In the genomic region with DNA sequence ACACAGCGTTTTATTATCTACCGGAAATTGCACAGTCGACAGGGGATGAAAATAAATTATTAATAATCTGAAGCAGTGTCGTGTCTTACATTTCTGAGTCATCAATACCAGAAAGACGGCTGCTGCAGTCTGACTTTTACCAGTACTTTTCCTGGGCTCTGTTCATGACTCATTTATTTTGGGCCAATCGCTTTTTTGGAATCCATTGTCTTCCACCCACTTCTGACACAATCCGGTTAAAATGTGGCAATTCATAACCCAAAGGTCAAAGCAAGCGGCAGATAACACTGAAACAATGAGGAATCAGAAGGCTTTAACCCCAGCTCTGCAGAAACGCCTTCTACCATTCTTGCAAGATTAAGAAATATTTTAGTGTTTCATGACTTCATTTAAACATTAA, we compare ENCODE assay signal across 18 mouse cellular contexts. TPM values are rescaled to one million over a fixed set of nuclear protein-coding genes. Genes with fewer than 3 reads are reported as not detected.
DNase-seq lines count a peak whose midpoint lies in the region; ATAC-seq and TF ChIP-seq lines count a peak whose summit lies in the region.
"Had no signal": no experiment of that assay in that cellular context is flagged by ENCODE, and none has a peak within 500 bp of the region (broad histone marks: within the 10 kb centered on the region; RNA-seq: fewer than 3 reads in every experiment).

No protein-coding gene starts in this region.

- peak; percentile 7 for DNase-seq in gastrocnemius, adult 18-20 months (ENCODE audit: low spot score)
- DNase-seq in gastrocnemius, postnatal 25 days, result no peak
- peak; percentile 24 for DNase-seq in lung, postnatal 0 days (ENCODE audit: low spot score)
- DNase-seq in lung, postnatal 4 days, result no peak
- DNase-seq in adipocyte (ENCODE audit: low spot score), result peak; percentile 91
- no peak for DNase-seq in thymus, postnatal 10 days (ENCODE audit: low spot score in 2 of 2)
- DNase-seq: B cell, adult 2 months; cerebellum, adult 9-11 months; kidney, adult 9 months; kidney, postnatal 4 days; lung, adult 2 months had no signal

- no peak overlapping the region for H3K27ac ChIP-seq in lung, postnatal 0 days (ENCODE audit: low read length)
- no peak overlapping the region for H3K27ac ChIP-seq in forebrain, embryonic 15.5 days (replicated peaks)
- H3K27ac ChIP-seq: embryonic facial prominence, embryonic 13.5 days; forebrain, embryonic 10.5 days; hindbrain, embryonic 10.5 days; limb, embryonic 15.5 days; midbrain, embryonic 12.5 days had no signal

- H3K4me3 ChIP-seq in lung, postnatal 0 days (ENCODE audit: low read depth, low read length), result no peak overlapping the region
- no peak overlapping the region for H3K4me3 ChIP-seq in myocyte
- no peak overlapping the region for H3K4me3 ChIP-seq in forebrain, embryonic 15.5 days
- H3K4me3 ChIP-seq: embryonic facial prominence, embryonic 13.5 days; forebrain, embryonic 10.5 days; hindbrain, embryonic 10.5 days; limb, embryonic 15.5 days; midbrain, embryonic 12.5 days had no signal

- H3K27me3 ChIP-seq in lung, postnatal 0 days (replicated peaks; ENCODE audit: insufficient read depth, low read length), result no peaks in the 10 kb centered on the region
- no peaks in the 10 kb centered on the region for H3K27me3 ChIP-seq in myocyte (ENCODE audit: control insufficient read depth, insufficient read depth, insufficient read length)
- no peaks in the 10 kb centered on the region for H3K27me3 ChIP-seq in forebrain, embryonic 15.5 days
- H3K27me3 ChIP-seq: embryonic facial prominence, embryonic 13.5 days; limb, embryonic 15.5 days; midbrain, embryonic 12.5 days had no signal

- H3K4me1 ChIP-seq in lung, postnatal 0 days (ENCODE audit: insufficient read depth, low read depth, low read length), result no peaks in the 10 kb centered on the region
- H3K4me1 ChIP-seq in forebrain, embryonic 15.5 days, result no peaks in the 10 kb centered on the region
- H3K4me1 ChIP-seq: embryonic facial prominence, embryonic 13.5 days; forebrain, embryonic 10.5 days; hindbrain, embryonic 10.5 days; limb, embryonic 15.5 days; midbrain, embryonic 12.5 days had no signal

- TF ChIP-seq EP300 in lung, postnatal 0 days (IDR thresholded peaks at IDR 0.05), result no peak

- TF ChIP-seq POLR2A in myocyte (IDR thresholded peaks at IDR 0.05; ENCODE audit: insufficient read length, low read depth), result no peak

- WGBS in lung, postnatal 0 days, result 69% methylated on average over 9 of the region's 9 CpGs
- WGBS in forebrain, embryonic 15.5 days, result 91% methylated on average over 9 of the region's 9 CpGs

- no peak overlapping the region for H3K9ac ChIP-seq in lung, postnatal 0 days (replicated peaks; ENCODE audit: low read depth)
- no peak overlapping the region for H3K9ac ChIP-seq in forebrain, embryonic 15.5 days (replicated peaks)
- H3K9ac ChIP-seq: embryonic facial prominence, embryonic 13.5 days; limb, embryonic 15.5 days; midbrain, embryonic 12.5 days had no signal

- no peak for ATAC-seq in lung, postnatal 0 days
- no peak for ATAC-seq in forebrain, embryonic 15.5 days (replicated peaks)

- H3K4me2 ChIP-seq in lung, postnatal 0 days (replicated peaks; ENCODE audit: low read depth, low read length), result no peak overlapping the region
- H3K4me2 ChIP-seq in myocyte (ENCODE audit: low read depth), result peak overlapping the region; percentile 84
- no peak overlapping the region for H3K4me2 ChIP-seq in forebrain, embryonic 15.5 days (replicated peaks)
- H3K4me2 ChIP-seq: embryonic facial prominence, embryonic 13.5 days; limb, embryonic 15.5 days; midbrain, embryonic 12.5 days had no signal

- TF ChIP-seq CTCF in lung, postnatal 0 days (IDR thresholded peaks at IDR 0.05), result no peak

- H3K36me3 ChIP-seq in lung, postnatal 0 days (ENCODE audit: insufficient read depth, low read length), result peaks cover 6% of the 10 kb centered on the region; the same call in 1 of the 2 replicates
- H3K36me3 ChIP-seq in myocyte (ENCODE audit: control insufficient read depth, insufficient read depth), result peaks cover 24% of the 10 kb centered on the region
- H3K36me3 ChIP-seq in forebrain, embryonic 15.5 days, result no peaks in the 10 kb centered on the region
- H3K36me3 ChIP-seq: forebrain, embryonic 10.5 days; hindbrain, embryonic 10.5 days; midbrain, embryonic 12.5 days had no signal

- no peaks in the 10 kb centered on the region for H3K9me3 ChIP-seq in lung, postnatal 0 days (ENCODE audit: low read length)
- no peaks in the 10 kb centered on the region for H3K9me3 ChIP-seq in forebrain, embryonic 15.5 days
- H3K9me3 ChIP-seq: embryonic facial prominence, embryonic 13.5 days; forebrain, embryonic 10.5 days; hindbrain, embryonic 10.5 days; limb, embryonic 15.5 days; midbrain, embryonic 12.5 days had no signal

- no peaks in the 10 kb centered on the region for H3K79me2 ChIP-seq in myocyte (ENCODE audit: control insufficient read depth, insufficient read depth)

- no peak overlapping the region for H3ac ChIP-seq in myocyte (ENCODE audit: control insufficient read depth, insufficient read length)

TF ChIP-seq in myocyte, 11 proteins besides CTCF, POLR2A, EP300 and RAD21:
- peak; percentile 77; the same call in 1 of the 2 replicates for TF ChIP-seq CEBPB (IDR thresholded peaks at IDR 0.05; ENCODE audit: insufficient read depth, poor library complexity, severe bottlenecking)
- no peak for TF ChIP-seq TCF12 (IDR thresholded peaks at IDR 0.05; ENCODE audit: insufficient read depth, poor library complexity, severe bottlenecking)

RNA-seq across cellular contexts. Expression of a gene that starts 17.7 kb away (rescaled TPM):
- 1 to 10 TPM; 5.4 TPM for total RNA-seq in gastrocnemius, adult 18-20 months (2021)
- total RNA-seq in gastrocnemius, postnatal 25 days (2021), result 1 to 10 TPM; 4.8 to 5.4 TPM
- polyA plus RNA-seq in lung, postnatal 0 days (2015; fragmentation: Nextera tagmentation; extraction: Ambion mirVana), result 31.6 and 33.9 TPM in 2 replicates
- polyA plus RNA-seq in myocyte (2012; fragmentation: generic; extraction: Trizol), result 9.2 TPM
- polyA plus RNA-seq in forebrain, embryonic 15.5 days (2015; fragmentation: Nextera tagmentation; extraction: Ambion mirVana), result 1.3 and 1.6 TPM in 2 replicates

Comparison
In these comparisons a context has a peak if more than half of its experiments do, and no peak if none do; other contexts are left out.
1. DNase-seq: peak in gastrocnemius, adult 18-20 months (single experiment), lung, postnatal 0 days (single experiment) and adipocyte (single experiment); none in gastrocnemius, postnatal 25 days (single experiment), lung, postnatal 4 days (0 of 2) and thymus, postnatal 10 days (0 of 2).